17 mouse cellular contexts compared by ENCODE assay signal in genomic region chr2:156455508-156456108, GRCm38 (mm10). TPM values are rescaled to one million over a fixed set of nuclear protein-coding genes. Genes with fewer than 3 reads are reported as not detected.
"Had no signal": no experiment of that assay in that cellular context is flagged by ENCODE, and none has a peak within 500 bp of the region (broad histone marks: within the 10 kb centered on the region; RNA-seq: fewer than 3 reads in every experiment).

No protein-coding gene starts in this region.

- H3K27me3 ChIP-seq: limb, embryonic 12.5 days; liver, embryonic 13.5 days; lung, embryonic 15.5 days had no signal

- DNase-seq: kidney, postnatal 10 days; layer of hippocampus, adult 9-11 months; layer of hippocampus, postnatal 36 days; liver; liver, embryonic 13.5 days; liver, postnatal 0 days; lung, postnatal 14 days; right cerebral cortex, adult 18-20 months; right cerebral cortex, postnatal 25 days; thymus, adult 18-20 months; thymus, postnatal 14 days had no signal

- H3K9me3 ChIP-seq: limb, embryonic 12.5 days; liver, embryonic 13.5 days; lung, embryonic 15.5 days; midbrain, embryonic 12.5 days had no signal

- H3K4me3 ChIP-seq: limb, embryonic 12.5 days; liver, embryonic 13.5 days; lung, embryonic 15.5 days; midbrain, embryonic 12.5 days had no signal

- H3K4me2 ChIP-seq: limb, embryonic 12.5 days; liver, embryonic 13.5 days; lung, embryonic 15.5 days; midbrain, embryonic 12.5 days had no signal

- ATAC-seq: liver, postnatal 0 days; midbrain, embryonic 16.5 days had no signal

- H3K36me3 ChIP-seq: limb, embryonic 12.5 days; liver, embryonic 13.5 days; lung, embryonic 15.5 days; midbrain, embryonic 12.5 days had no signal

- H3K27ac ChIP-seq: limb, embryonic 12.5 days; liver, embryonic 13.5 days; lung, embryonic 15.5 days; macrophage; midbrain, embryonic 12.5 days had no signal

- H3K9ac ChIP-seq: limb, embryonic 12.5 days; liver, embryonic 13.5 days; liver, postnatal 0 days; lung, embryonic 15.5 days; midbrain, embryonic 12.5 days had no signal

RNA-seq across cellular contexts. Expression of gene Epb41l1, which starts 34.9 kb away (rescaled TPM):
- total RNA-seq: megakaryocyte-erythroid progenitor cell, adult 5-6 weeks had no signal
